Mouse (Mus musculus): ENCODE data around the gene Gm45713. TPM values are rescaled to one million over a fixed set of nuclear protein-coding genes. Genes with fewer than 3 reads are reported as not detected.
"Not testable (repeated sequence)": the region's sequence is repeated elsewhere in the genome, so short reads cannot be mapped to it uniquely, and the experiment has no call there.

Gene Gm45713
- polyA plus RNA-seq, 1 experiment from 2014 or later = not detected

GRCm38 (mm10) chr7:45126147-45126843 is 9.7 kb downstream of the Gm45713 start:
- Histone ChIP-seq H3K4me3 (peak overlapping the region; percentile 78), H3K9ac (replicated peaks) (peak overlapping the region; percentile 98), H3K4me1 (peaks cover 61% of the 10 kb centered on the region), H3K36me3 (peaks cover 44% of the 10 kb centered on the region), H3K9me3 (no peaks in the 10 kb centered on the region), H3K27ac (replicated peaks) (peak overlapping the region; percentile 86), H3K27me3 (no peaks in the 10 kb centered on the region), H3K4me2 (replicated peaks) (peak overlapping the region; percentile 73; the same call in 1 of the 2 replicates)
- WGBS = 74% methylated on average over 17 of the region's 17 CpGs
- ATAC-seq (replicated peaks) = no peak

DNA sequence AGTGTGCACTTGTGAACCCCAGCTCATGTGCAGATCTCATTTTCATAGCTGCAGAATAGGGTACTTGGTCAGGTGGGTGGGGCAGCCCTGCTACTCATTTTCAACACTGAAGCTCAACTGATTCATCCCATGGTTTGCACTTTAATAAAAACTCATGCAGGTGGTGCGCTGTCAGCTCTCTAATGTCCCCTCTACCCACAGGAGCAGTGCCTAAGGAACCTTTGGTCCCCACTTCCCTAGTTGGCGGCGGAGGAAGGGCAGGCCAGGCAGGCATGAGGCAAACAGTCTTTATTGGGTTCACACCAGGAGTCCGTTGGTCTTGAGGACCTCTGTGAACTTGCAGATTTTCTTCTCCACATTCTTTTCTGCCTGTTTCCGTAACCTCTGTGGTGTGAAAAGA is 10.4 kb downstream of the Gm45713 start:
- ATAC-seq (replicated peaks); H3K9ac ChIP-seq (replicated peaks); H3K9me3 ChIP-seq; H3K27me3 ChIP-seq; H3K4me2 ChIP-seq (replicated peaks): not testable (repeated sequence)
- peak overlapping the region; percentile 85 for H3K27ac ChIP-seq (replicated peaks)
- H3K4me3 ChIP-seq = peak overlapping the region; percentile 4; the same call in 1 of the 2 replicates
- H3K4me1 ChIP-seq = peaks cover 61% of the 10 kb centered on the region
- H3K36me3 ChIP-seq = peaks cover 51% of the 10 kb centered on the region
- WGBS = 59% methylated on average over 5 of the region's 5 CpGs

DNA sequence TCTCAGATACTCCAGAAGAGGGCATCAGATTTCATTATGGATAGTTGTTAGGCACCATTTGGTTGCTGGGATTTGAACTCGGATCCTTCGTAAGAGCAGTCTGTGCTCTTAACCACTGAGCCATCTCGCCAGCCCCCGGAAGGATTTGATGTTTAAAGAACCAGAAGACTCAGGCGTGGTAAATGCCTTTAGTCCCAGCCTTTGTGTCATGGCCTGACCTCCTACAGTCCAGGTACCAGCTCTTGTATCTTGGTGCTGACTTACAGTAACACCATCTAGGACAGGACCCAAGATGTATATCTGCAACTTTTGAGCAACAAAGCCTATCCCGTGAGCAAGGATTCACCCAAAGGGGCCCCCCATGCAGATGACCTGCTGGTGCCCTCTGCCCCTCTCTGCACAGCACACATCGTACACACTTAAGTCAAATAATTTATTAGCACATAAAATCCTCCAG is 10.9 kb downstream of the Gm45713 start:
- H3K9me3 ChIP-seq = no peaks in the 10 kb centered on the region
- peaks cover 61% of the 10 kb centered on the region for H3K4me1 ChIP-seq
- peak overlapping the region; percentile 17; the same call in 1 of the 2 replicates for H3K9ac ChIP-seq (replicated peaks)
- peaks cover 55% of the 10 kb centered on the region for H3K36me3 ChIP-seq
- peak overlapping the region; percentile 85 for H3K27ac ChIP-seq (replicated peaks)
- peak overlapping the region; percentile 74; the same call in 1 of the 2 replicates for H3K4me3 ChIP-seq
- WGBS = 21% methylated on average over 7 of the region's 7 CpGs
- H3K27me3 ChIP-seq = no peaks in the 10 kb centered on the region
- ATAC-seq (replicated peaks) = no peak
- H3K4me2 ChIP-seq (replicated peaks) = peak overlapping the region; percentile 43; the same call in 1 of the 2 replicates

GRCm38 (mm10) chr7:45124224-45125143 is 11.5 kb downstream of the Gm45713 start, which contains the start of gene Rps11:
TSS of gene Rps11 (minus strand) at chr7:45124439.
- H3K9me3 ChIP-seq = no peaks in the 10 kb centered on the region
- peaks cover 55% of the 10 kb centered on the region for H3K4me1 ChIP-seq
- peak within 1 kb of the TSS; percentile 86 for H3K9ac ChIP-seq (replicated peaks)
- H3K4me2 ChIP-seq (replicated peaks) = peak within 1 kb of the TSS; percentile 87
- peak within 1 kb of the TSS; percentile 74 for H3K4me3 ChIP-seq
- peak within 1 kb of the TSS; percentile 87 for H3K27ac ChIP-seq (replicated peaks)
- H3K27me3 ChIP-seq = no peaks in the 10 kb centered on the region
- under 1% methylated on average over 59 of the region's 59 CpGs for WGBS
- peak; percentile 83 for ATAC-seq (replicated peaks)
- peaks cover 62% of the 10 kb centered on the region for H3K36me3 ChIP-seq

DNA sequence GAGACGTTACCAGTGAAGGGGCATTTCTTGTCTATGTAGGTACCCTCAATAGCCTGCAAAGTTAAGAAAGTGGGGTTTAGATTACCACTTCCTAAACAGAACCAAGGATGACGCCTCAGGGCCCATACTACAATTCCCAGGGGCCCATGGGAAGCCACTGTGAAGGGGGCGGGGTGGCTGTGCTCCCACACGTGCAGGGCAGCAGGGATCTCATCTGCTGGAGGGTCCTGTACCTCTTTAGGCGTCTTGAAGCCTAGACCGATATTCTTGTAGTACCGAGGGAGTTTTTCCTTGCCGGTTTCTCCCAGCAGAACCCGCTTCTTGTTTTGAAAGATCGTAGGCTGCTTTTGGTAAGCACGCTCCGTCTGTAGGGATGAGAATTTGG is 12.9 kb downstream of the Gm45713 start:
- H3K4me1 ChIP-seq = peaks cover 52% of the 10 kb centered on the region
- 26% methylated on average over 12 of the region's 12 CpGs for WGBS
- peaks cover 72% of the 10 kb centered on the region for H3K36me3 ChIP-seq
- H3K9me3 ChIP-seq = no peaks in the 10 kb centered on the region
- peak overlapping the region; percentile 87 for H3K4me2 ChIP-seq (replicated peaks)
- ATAC-seq (replicated peaks) = no peak
- H3K27ac ChIP-seq (replicated peaks) = peak overlapping the region; percentile 87
- H3K4me3 ChIP-seq = peak overlapping the region; percentile 74
- H3K27me3 ChIP-seq = no peaks in the 10 kb centered on the region
- H3K9ac ChIP-seq (replicated peaks) = peak overlapping the region; percentile 86

GRCm38 (mm10) chr7:45122561-45123185 is 13.4 kb downstream of the Gm45713 start:
- no peak for ATAC-seq (replicated peaks)
- no peaks in the 10 kb centered on the region for H3K9me3 ChIP-seq
- H3K4me1 ChIP-seq = peaks cover 50% of the 10 kb centered on the region
- peak overlapping the region; percentile 87 for H3K4me2 ChIP-seq (replicated peaks)
- 88% methylated on average over 15 of the region's 15 CpGs for WGBS
- H3K4me3 ChIP-seq = peak overlapping the region; percentile 74
- no peak overlapping the region for H3K27ac ChIP-seq (replicated peaks)
- no peaks in the 10 kb centered on the region for H3K27me3 ChIP-seq
- peaks cover 75% of the 10 kb centered on the region for H3K36me3 ChIP-seq
- peak overlapping the region; percentile 86 for H3K9ac ChIP-seq (replicated peaks)

DNA sequence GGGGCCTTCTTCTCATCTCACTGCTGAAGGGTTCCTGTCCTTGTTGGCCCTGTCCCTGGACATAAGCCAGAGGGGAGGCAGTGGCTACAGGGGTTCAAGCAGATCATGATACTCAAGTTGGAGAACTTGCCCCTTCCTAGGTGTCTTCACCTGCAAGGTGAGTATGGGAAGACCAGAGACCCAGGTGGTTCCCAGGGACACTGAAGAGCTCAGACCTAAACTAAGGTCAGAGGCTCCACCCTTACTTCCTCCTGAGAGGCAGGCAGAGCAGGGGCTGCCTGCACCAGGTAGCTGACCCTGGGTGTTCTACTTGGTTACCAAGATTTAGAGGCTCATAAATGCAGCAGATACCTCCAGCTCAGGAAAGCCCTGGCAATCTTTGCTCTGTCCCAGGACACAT is 14.1 kb downstream of the Gm45713 start:
- Histone ChIP-seq H3K4me3 (no peak overlapping the region), H3K27me3 (no peaks in the 10 kb centered on the region), H3K4me1 (peaks cover 43% of the 10 kb centered on the region), H3K36me3 (peaks cover 71% of the 10 kb centered on the region), H3K9ac (replicated peaks) (no peak overlapping the region), H3K27ac (replicated peaks) (no peak overlapping the region), H3K4me2 (replicated peaks) (no peak overlapping the region), H3K9me3 (no peaks in the 10 kb centered on the region)
- no peak for ATAC-seq (replicated peaks)

DNA sequence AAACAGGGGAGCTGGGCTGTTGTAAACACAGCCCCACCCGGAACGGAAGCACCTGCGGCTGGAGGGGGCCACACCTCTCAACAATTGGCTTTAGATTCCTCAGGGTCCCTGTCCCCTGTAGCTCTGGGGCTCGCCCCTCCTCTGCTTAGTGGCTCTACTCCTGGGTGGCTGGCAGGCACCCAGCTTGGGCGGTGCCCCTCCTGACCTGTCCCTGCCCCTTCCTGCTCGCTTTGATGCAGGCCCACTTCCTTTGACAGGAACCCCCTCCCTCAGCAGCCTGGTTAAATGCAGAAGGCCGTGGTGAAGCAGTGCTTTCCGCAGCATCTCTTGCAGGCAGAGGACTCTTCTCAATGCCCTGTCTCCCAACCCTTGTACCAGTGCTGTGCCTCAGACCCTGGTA is 14.6 kb downstream of the Gm45713 start:
- Histone ChIP-seq H3K9me3 (no peaks in the 10 kb centered on the region), H3K9ac (replicated peaks) (no peak overlapping the region), H3K27me3 (no peaks in the 10 kb centered on the region), H3K4me1 (peaks cover 37% of the 10 kb centered on the region), H3K4me2 (replicated peaks) (no peak overlapping the region), H3K4me3 (no peak overlapping the region), H3K27ac (replicated peaks) (no peak overlapping the region), H3K36me3 (peaks cover 66% of the 10 kb centered on the region)
- WGBS = 66% methylated on average over 8 of the region's 8 CpGs
- ATAC-seq (replicated peaks) = no peak

- no peak overlapping the region for H3K4me2 ChIP-seq (replicated peaks)
- peaks cover 52% of the 10 kb centered on the region for H3K36me3 ChIP-seq
- peaks cover 27% of the 10 kb centered on the region for H3K4me1 ChIP-seq
- 82% methylated on average over 5 of the region's 5 CpGs for WGBS
- no peak for ATAC-seq (replicated peaks)
- H3K27ac ChIP-seq (replicated peaks) = no peak overlapping the region
- no peaks in the 10 kb centered on the region for H3K9me3 ChIP-seq
- H3K9ac ChIP-seq (replicated peaks) = peak overlapping the region; percentile 19; the same call in 1 of the 2 replicates
- no peaks in the 10 kb centered on the region for H3K27me3 ChIP-seq
- H3K4me3 ChIP-seq = no peak overlapping the region
Observed at GRCm38 (mm10) chr7:45119780-45120709, 16.0 kb downstream of the Gm45713 start.

DNA sequence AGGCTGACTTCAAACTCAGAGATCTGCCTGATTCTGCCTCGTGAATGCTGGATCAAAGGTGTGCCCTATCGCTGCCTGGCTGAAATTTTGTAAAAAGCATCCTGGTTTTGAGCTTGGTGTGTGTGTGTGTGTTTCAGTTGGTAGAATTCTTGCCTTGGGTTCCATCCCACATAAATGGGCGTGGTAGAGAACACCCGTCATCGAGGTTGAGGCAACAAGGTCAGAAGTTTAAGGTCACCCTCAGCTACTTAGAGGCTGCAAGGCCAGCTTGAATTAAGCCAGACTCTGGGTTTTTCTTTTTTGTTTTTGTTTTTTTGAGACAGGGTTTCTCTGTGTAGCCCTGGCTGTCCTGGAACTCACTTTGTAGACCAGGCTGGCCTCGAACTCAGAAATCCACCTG is 17.7 kb downstream of the Gm45713 start:
- WGBS = 96% methylated on average over 6 of the region's 6 CpGs
- Histone ChIP-seq H3K4me2 (replicated peaks) (no peak overlapping the region), H3K4me1 (peaks cover 18% of the 10 kb centered on the region), H3K9me3 (no peaks in the 10 kb centered on the region), H3K9ac (replicated peaks) (no peak overlapping the region), H3K27me3 (no peaks in the 10 kb centered on the region), H3K27ac (replicated peaks) (no peak overlapping the region), H3K36me3 (peaks cover 51% of the 10 kb centered on the region), H3K4me3 (no peak overlapping the region)
- no peak for ATAC-seq (replicated peaks)

GRCm38 (mm10) chr7:45117566-45117965 is 18.5 kb downstream of the Gm45713 start:
- H3K4me3 ChIP-seq = no peak overlapping the region
- H3K9me3 ChIP-seq = no peaks in the 10 kb centered on the region
- H3K36me3 ChIP-seq = peaks cover 44% of the 10 kb centered on the region
- H3K9ac ChIP-seq (replicated peaks) = no peak overlapping the region
- H3K27ac ChIP-seq (replicated peaks) = no peak overlapping the region
- H3K27me3 ChIP-seq = no peaks in the 10 kb centered on the region
- H3K4me2 ChIP-seq (replicated peaks) = no peak overlapping the region
- H3K4me1 ChIP-seq = peaks cover 11% of the 10 kb centered on the region
- no peak for ATAC-seq (replicated peaks)
- 88% methylated on average over 8 of the region's 8 CpGs for WGBS
